Mouse (Mus musculus) erythroblast, embryonic 14.5 days (primary cell): ENCODE data around the gene Psen1.

ENCODE experiments used
- GATA1 ChIP-seq: IDR thresholded peaks from 2 replicates; pipeline ENCODE4 v1.6.1; 2012; ENCODE audit warnings: low read length, inconsistent platforms, mixed read lengths
- TAL1 ChIP-seq: IDR thresholded peaks from 3 replicates; pipeline ENCODE4 v1.6.1; 2012; ENCODE audit warnings: low read length, inconsistent platforms, mixed read lengths

DNA sequence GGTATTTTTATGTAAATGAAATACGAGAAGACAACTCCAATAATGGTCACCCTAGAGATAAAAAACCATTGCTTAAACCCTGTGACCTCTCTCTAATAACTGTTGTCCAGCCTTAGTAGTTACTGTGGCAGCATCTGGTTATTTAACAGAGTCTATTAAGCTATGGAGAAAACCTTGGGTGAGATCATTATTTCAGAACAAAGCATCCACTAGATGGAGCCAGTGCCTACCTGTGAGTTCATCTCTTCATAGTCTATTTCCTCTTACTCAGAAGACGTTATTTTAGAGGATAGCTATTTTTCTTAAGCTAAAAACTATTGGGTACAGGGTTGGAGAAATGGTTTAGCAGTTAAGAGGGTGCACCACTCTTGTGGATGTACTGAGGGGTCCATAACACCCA is 25.8 kb downstream of the Psen1 start:
- no peak for TF ChIP-seq GATA1
- no peak for TF ChIP-seq TAL1
